Mouse (Mus musculus) CH12.LX (cell line): Measurements from ENCODE around the gene C2cd4d. TPM values are rescaled to one million over a fixed set of nuclear protein-coding genes. Genes with fewer than 3 reads are reported as not detected.

Experiments
- DNase-seq: peaks from one replicate; pipeline ENCODE4 v3.0.0-alpha.2; 2013; ENCODE audit errors: extremely low read depth
- H3K27ac ChIP-seq: 2 replicates; pipeline ENCODE4 v1.5.1; 2012; ENCODE audit warnings: low read depth, mild to moderate bottlenecking, control low read depth, moderate library complexity; ENCODE audit not compliant: insufficient read depth
- H3K27me3 ChIP-seq: replicated peaks from 2 replicates; pipeline ENCODE3; 2012; ENCODE audit warnings: inconsistent platforms
- H3K36me3 ChIP-seq, 2 experiments: replicated peaks in 1 of 2; 2 replicates each; pipeline versions ENCODE3 to v1.6.1; 2012; ENCODE audit warnings: inconsistent platforms in 1 of 2, low read length in 1 of 2, mild to moderate bottlenecking in 1 of 2, mixed read lengths in 1 of 2, moderate library complexity in 1 of 2; ENCODE audit not compliant: control insufficient read depth in 1 of 2, insufficient read depth in 1 of 2
- H3K4me1 ChIP-seq, 2 experiments: 2 replicates each; pipeline ENCODE4 v1.6.1; 2012; ENCODE audit warnings: inconsistent platforms in 1 of 2, moderate library complexity in 1 of 2; ENCODE audit not compliant: insufficient read depth in 2 of 2, control insufficient read depth in 1 of 2
- H3K4me2 ChIP-seq: 2 replicates; pipeline ENCODE4 v1.6.1; 2012; ENCODE audit warnings: low read depth, mild to moderate bottlenecking, control low read depth; ENCODE audit not compliant: poor library complexity, insufficient read depth, severe bottlenecking
- H3K4me3 ChIP-seq, 3 experiments: fragments of 150-350 bp in 1 of 3; sonication (generic) in 1 of 3; replicated peaks in 1 of 3; 2 replicates each; pipeline versions ENCODE3 to v1.5.1; 2011 to 2012; ENCODE audit warnings: low read depth in 2 of 3, low read length in 2 of 3, mild to moderate bottlenecking in 2 of 3, moderate library complexity in 2 of 3, control low read depth in 1 of 3, improper control_type of control experiment in 1 of 3, inconsistent platforms in 1 of 3, mixed read lengths in 1 of 3; ENCODE audit not compliant: poor library complexity in 1 of 3
- H3K79me2 ChIP-seq: replicated peaks from 2 replicates; pipeline ENCODE4 v1.6.1; 2012; ENCODE audit warnings: mild to moderate bottlenecking, moderate library complexity; ENCODE audit not compliant: control insufficient read depth, poor library complexity, insufficient read depth, severe bottlenecking; ENCODE audit errors: extremely low read depth
- H3K9ac ChIP-seq: 2 replicates; pipeline ENCODE4 v1.6.1; 2012; ENCODE audit warnings: low read depth, mild to moderate bottlenecking, control low read depth, moderate library complexity; ENCODE audit not compliant: insufficient read depth
- H3K9me3 ChIP-seq: replicated peaks from 2 replicates; pipeline ENCODE3; 2012; ENCODE audit warnings: low read length, inconsistent platforms, mixed read lengths
- BHLHE40 ChIP-seq: IDR thresholded peaks from 2 replicates; pipeline ENCODE4 v1.6.1; 2011; ENCODE audit warnings: mild to moderate bottlenecking, low read depth, low read length, improper control_type of control experiment
- CHD1 ChIP-seq: IDR thresholded peaks from 2 replicates; pipeline ENCODE4 v1.6.1; 2012; ENCODE audit warnings: low read depth, low read length, improper control_type of control experiment, inconsistent platforms
- CHD2 ChIP-seq: IDR thresholded peaks from 2 replicates; pipeline ENCODE4 v1.6.1; 2011; ENCODE audit warnings: low read length, improper control_type of control experiment
- CTCF ChIP-seq, 2 experiments: IDR thresholded peaks in 1 of 2; conservative IDR thresholded peaks in 1 of 2; 2 replicates each; pipeline ENCODE4 v1.5.1; 2011 to 2012; ENCODE audit warnings: low read depth in 2 of 2, low read length in 2 of 2, improper control_type of control experiment in 1 of 2, inconsistent platforms in 1 of 2, mild to moderate bottlenecking in 1 of 2, moderate library complexity in 1 of 2
- ELF1 ChIP-seq: IDR thresholded peaks from 2 replicates; pipeline ENCODE4 v1.6.1; 2014; ENCODE audit warnings: low read depth, mild to moderate bottlenecking, inconsistent platforms, low read length, improper control_type of control experiment
- ETS1 ChIP-seq: conservative IDR thresholded peaks from 2 replicates; pipeline ENCODE4 v1.6.1; 2012; ENCODE audit warnings: low read depth, mild to moderate bottlenecking, inconsistent platforms, low read length, improper control_type of control experiment, moderate library complexity
- HCFC1 ChIP-seq: IDR thresholded peaks from 2 replicates; pipeline ENCODE4 v1.6.1; 2012; ENCODE audit warnings: low read depth, mild to moderate bottlenecking, inconsistent platforms, low read length, improper control_type of control experiment
- IRF4 ChIP-seq: IDR thresholded peaks from 2 replicates; pipeline ENCODE4 v1.6.1; 2014; ENCODE audit warnings: low read depth, mild to moderate bottlenecking, inconsistent platforms, low read length, improper control_type of control experiment
- JUN ChIP-seq: IDR thresholded peaks from 2 replicates; pipeline ENCODE4 v1.6.1; 2011; ENCODE audit warnings: low read depth, mild to moderate bottlenecking, low read length, improper control_type of control experiment, moderate library complexity; ENCODE audit not compliant: insufficient read depth
- JUND ChIP-seq: conservative IDR thresholded peaks from 2 replicates; pipeline ENCODE4 v1.6.1; 2011; ENCODE audit warnings: low read depth, low read length, improper control_type of control experiment
- MAFK ChIP-seq: IDR thresholded peaks from 2 replicates; pipeline ENCODE4 v1.6.1; 2011; ENCODE audit warnings: low read length, improper control_type of control experiment; ENCODE audit not compliant: insufficient replicate concordance
- PAX5 ChIP-seq: IDR thresholded peaks from 2 replicates; pipeline ENCODE4 v1.6.1; 2012; ENCODE audit warnings: low read length, inconsistent platforms, mixed read lengths
- POLR2A ChIP-seq: IDR thresholded peaks from 2 replicates; pipeline ENCODE4 v1.6.1; 2011; ENCODE audit warnings: low read depth, mild to moderate bottlenecking, improper control_type of control experiment, low read length
- POLR2AphosphoS2 ChIP-seq: IDR thresholded peaks from 2 replicates; pipeline ENCODE4 v1.6.1; 2011; ENCODE audit warnings: low read depth, low read length, improper control_type of control experiment
- RCOR1 ChIP-seq: conservative IDR thresholded peaks from 2 replicates; pipeline ENCODE4 v1.6.1; 2012; ENCODE audit warnings: low read depth, mild to moderate bottlenecking, inconsistent platforms, low read length, improper control_type of control experiment
- SMC3 ChIP-seq: IDR thresholded peaks from 2 replicates; pipeline ENCODE4 v1.6.1; 2011; ENCODE audit warnings: low read depth, low read length, improper control_type of control experiment
- TBP ChIP-seq: conservative IDR thresholded peaks from 2 replicates; pipeline ENCODE4 v1.6.1; 2011; ENCODE audit warnings: low read depth, low read length, improper control_type of control experiment
- UBTF ChIP-seq: IDR thresholded peaks from 2 replicates; pipeline ENCODE4 v1.6.1; 2012; ENCODE audit warnings: low read depth, mild to moderate bottlenecking, inconsistent platforms, low read length, improper control_type of control experiment, moderate library complexity
- ZC3H11A ChIP-seq: IDR thresholded peaks from 2 replicates; pipeline ENCODE4 v1.6.1; 2012; ENCODE audit warnings: low read depth, mild to moderate bottlenecking, inconsistent platforms, low read length, improper control_type of control experiment
- dilution Hi-C: fragments of 300-500 bp; cut with MboI; formaldehyde crosslinking; loops from 2 replicates; pipeline ENCODE4 v1.14.3; 2020; ENCODE audit warnings: low sequenced_read_pairs; ENCODE audit not compliant: extremely low pct_unique_long_range_greater_than_20kb, extremely low pct_ligation_motif_present
- in situ Hi-C: fragments of 300-500 bp; cut with MboI; formaldehyde crosslinking; loops from 3 replicates; pipeline ENCODE4 v1.14.3; 2019; ENCODE audit warnings: low sequenced_read_pairs, low pct_ligation_motif_present, low pct_unique_long_range_greater_than_20kb, mixed read lengths
- polyA plus RNA-seq: library from polyadenylated mRNA; unstranded; fragments of >175 nt; gene quantifications from 2 replicates; pipeline ENCODE4 v1.2.1, GENCODE M21; 2012; ENCODE audit warnings: low read depth; ENCODE audit not compliant: insufficient read length
- total RNA-seq, 2 experiments: library from RNA; depleted of rRNA; stranded (reverse); fragments of 300-350 nt in 1 of 2; fragments of >200 nt in 1 of 2; gene quantifications; 2 replicates each; pipeline ENCODE4 v1.2.3; 2012 to 2014

Gene C2cd4d
- total and polyA plus RNA-seq, 3 experiments, result not detected

GRCm38 (mm10) chr3:94372038-94372437 is 9.8 kb downstream of the C2cd4d start:
- TF ChIP-seq CTCF (conservative IDR thresholded peaks at IDR 0.05 in 1 of 2, IDR thresholded peaks at IDR 0.05 in 1 of 2; ENCODE audit: low read depth in 2 of 2, low read length in 2 of 2), result no peak
- TF ChIP-seq POLR2AphosphoS2, result no peak
- no peak for TF ChIP-seq BHLHE40
- TF ChIP-seq RCOR1, result no peak
- no peak for TF ChIP-seq CHD1
- TF ChIP-seq TBP, result no peak
- Histone ChIP-seq H3K9ac (no peak overlapping the region), H3K36me3 (no peaks in the 10 kb centered on the region), H3K4me3 (no peak overlapping the region), H3K9me3 (no peaks in the 10 kb centered on the region), H3K79me2 (no peaks in the 10 kb centered on the region), H3K27me3 (no peaks in the 10 kb centered on the region), H3K4me1 (peaks cover 12 to 43% of the 10 kb centered on the region in 2 experiments), H3K4me2 (no peak overlapping the region), H3K27ac (no peak overlapping the region)
- in situ Hi-C loops (no loop called here), dilution Hi-C loops (no loop called here)
- DNase-seq, result no peak

GRCm38 (mm10) chr3:94372641-94373040 is 10.4 kb downstream of the C2cd4d start, which contains the start of gene Rorc:
Gene Rorc, plus strand, starts transcription at chr3:94372794.
- no peak within 1 kb of the TSS for H3K4me2 ChIP-seq
- H3K27ac ChIP-seq, result no peak within 1 kb of the TSS
- no peaks in the 10 kb centered on the region for H3K9me3 ChIP-seq
- peaks cover 16 to 49% of the 10 kb centered on the region in 2 experiments for H3K4me1 ChIP-seq
- TF ChIP-seq UBTF (no peak), ETS1 (no peak), ELF1 (no peak), ZC3H11A (no peak), JUN (no peak), PAX5 (no peak), POLR2A (no peak), HCFC1 (no peak), JUND (no peak), CHD2 (no peak), SMC3 (no peak), MAFK (no peak), IRF4 (no peak), TBP (no peak), CTCF (conservative IDR thresholded peaks at IDR 0.05 in 1 of 2, IDR thresholded peaks at IDR 0.05 in 1 of 2; ENCODE audit: low read depth in 2 of 2, low read length in 2 of 2) (no peak)
- H3K27me3 ChIP-seq, result no peaks in the 10 kb centered on the region
- no peak for DNase-seq
- H3K4me3 ChIP-seq, result no peak within 1 kb of the TSS
- no peaks in the 10 kb centered on the region for H3K79me2 ChIP-seq
- dilution Hi-C loops (no loop called here), in situ Hi-C loops (no loop called here)
- H3K9ac ChIP-seq, result no peak within 1 kb of the TSS
- H3K36me3 ChIP-seq, result no peaks in the 10 kb centered on the region
